In the genomic region with DNA sequence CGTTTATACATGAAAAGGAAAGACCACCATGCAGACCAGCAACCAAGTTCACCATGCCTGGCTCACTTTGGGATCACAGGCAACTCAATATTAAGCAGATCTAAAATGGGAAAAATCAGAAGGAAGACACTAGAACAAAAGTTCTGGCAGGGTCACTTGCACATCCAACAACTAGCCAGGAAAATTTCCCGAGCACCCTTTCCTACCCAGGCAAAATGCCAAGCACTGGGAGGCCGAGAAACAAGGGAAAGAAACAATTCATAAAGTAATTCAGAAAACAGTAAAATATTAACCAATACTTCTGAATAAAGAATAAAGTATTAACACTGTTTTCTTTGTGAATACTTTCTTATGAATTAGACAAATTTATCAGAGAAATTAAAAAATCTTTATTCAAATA, we compare ENCODE assay signal across 14 mouse cellular contexts.
A peak's percentile ranks its signal among the peaks of the same experiment; 100 is the strongest.
DNase-seq lines count a peak whose midpoint lies in the region; ATAC-seq and TF ChIP-seq lines count a peak whose summit lies in the region.
"Had no signal": no experiment of that assay in that cellular context is flagged by ENCODE, and none has a peak within 500 bp of the region (broad histone marks: within the 10 kb centered on the region; RNA-seq: fewer than 3 reads in every experiment).

No protein-coding gene starts in this region.

- WGBS in heart, embryonic 13.5 days, result 56% methylated on average over 3 of the region's 3 CpGs
- WGBS in lung, embryonic 14.5 days, result 45% methylated on average over 3 of the region's 3 CpGs
- 35% methylated on average over 3 of the region's 3 CpGs for WGBS in lung, postnatal 0 days

- DNase-seq in cerebellum, postnatal 10 days, result peak; percentile 55 to 58
- no peak for DNase-seq in cerebellum, adult 8-10 months
- DNase-seq in heart, postnatal 4 days, result no peak
- peak; percentile 68 for DNase-seq in lung, embryonic 14.5 days
- no peak for DNase-seq in lung, postnatal 0 days (ENCODE audit: low spot score)
- peak; percentile 58 to 62 for DNase-seq in kidney, postnatal 25 days
- no peak for DNase-seq in spleen, postnatal 14 days (ENCODE audit: low spot score in 2 of 2)
- DNase-seq: liver, embryonic 13.5 days; thymus, postnatal 14 days had no signal

- H3K27ac ChIP-seq in heart, embryonic 13.5 days (replicated peaks), result 0 out of 2 replicates have a peak overlapping the region, but pooled peaks have one; percentile 74
- H3K27ac ChIP-seq in lung, embryonic 14.5 days (ENCODE audit: low read depth), result no peak overlapping the region
- no peak overlapping the region for H3K27ac ChIP-seq in lung, postnatal 0 days (ENCODE audit: low read length)
- H3K27ac ChIP-seq: hindbrain, embryonic 10.5 days; liver, embryonic 13.5 days; stomach, postnatal 0 days had no signal

- no peak overlapping the region for H3K4me3 ChIP-seq in heart, embryonic 13.5 days
- no peak overlapping the region for H3K4me3 ChIP-seq in lung, embryonic 14.5 days (ENCODE audit: low read depth, low read length)
- no peak overlapping the region for H3K4me3 ChIP-seq in lung, postnatal 0 days (ENCODE audit: low read depth, low read length)
- H3K4me3 ChIP-seq: hindbrain, embryonic 10.5 days; liver, embryonic 13.5 days had no signal

- H3K4me2 ChIP-seq in heart, embryonic 13.5 days, result no peak overlapping the region
- no peak overlapping the region for H3K4me2 ChIP-seq in lung, embryonic 14.5 days
- no peak overlapping the region for H3K4me2 ChIP-seq in lung, postnatal 0 days (replicated peaks; ENCODE audit: low read depth, low read length)
- H3K4me2 ChIP-seq: liver, embryonic 13.5 days had no signal

- no peak for ATAC-seq in heart, embryonic 13.5 days (ENCODE audit: extremely low read depth, insufficient number of reproducible peaks, low FRiP score, low TSS enrichment)
- no peak for ATAC-seq in lung, embryonic 14.5 days (ENCODE audit: insufficient read depth)
- ATAC-seq in lung, postnatal 0 days, result no peak
- ATAC-seq: inflammation-experienced regulatory T-cells, adult 6 months had no signal

- H3K9me3 ChIP-seq in heart, embryonic 13.5 days, result no peaks in the 10 kb centered on the region
- H3K9me3 ChIP-seq in lung, embryonic 14.5 days (ENCODE audit: low read depth, low read length), result no peaks in the 10 kb centered on the region
- H3K9me3 ChIP-seq in lung, postnatal 0 days (ENCODE audit: low read length), result no peaks in the 10 kb centered on the region
- H3K9me3 ChIP-seq: hindbrain, embryonic 10.5 days; liver, embryonic 13.5 days had no signal

- TF ChIP-seq EP300 in lung, postnatal 0 days (IDR thresholded peaks at IDR 0.05), result no peak

- H3K36me3 ChIP-seq in heart, embryonic 13.5 days, result peaks cover 10% of the 10 kb centered on the region; the same call in 1 of the 2 replicates
- H3K36me3 ChIP-seq in lung, embryonic 14.5 days (ENCODE audit: insufficient read depth), result 0 out of 2 replicates have a peak, but pooled peaks cover 2% of the 10 kb centered on the region
- no peaks in the 10 kb centered on the region for H3K36me3 ChIP-seq in lung, postnatal 0 days (ENCODE audit: insufficient read depth, low read length)
- H3K36me3 ChIP-seq: hindbrain, embryonic 10.5 days; liver, embryonic 13.5 days had no signal

- TF ChIP-seq CTCF in lung, embryonic 14.5 days (IDR thresholded peaks at IDR 0.05; ENCODE audit: low read depth), result no peak
- no peak for TF ChIP-seq CTCF in lung, postnatal 0 days (IDR thresholded peaks at IDR 0.05)

- no peak overlapping the region for H3K9ac ChIP-seq in heart, embryonic 13.5 days
- no peak overlapping the region for H3K9ac ChIP-seq in lung, embryonic 14.5 days
- H3K9ac ChIP-seq in lung, postnatal 0 days (replicated peaks; ENCODE audit: low read depth), result no peak overlapping the region
- H3K9ac ChIP-seq: liver, embryonic 13.5 days had no signal

- no peaks in the 10 kb centered on the region for H3K27me3 ChIP-seq in heart, embryonic 13.5 days (replicated peaks)
- H3K27me3 ChIP-seq in lung, embryonic 14.5 days (ENCODE audit: insufficient read depth, low read length), result no peaks in the 10 kb centered on the region
- no peaks in the 10 kb centered on the region for H3K27me3 ChIP-seq in lung, postnatal 0 days (replicated peaks; ENCODE audit: insufficient read depth, low read length)
- H3K27me3 ChIP-seq: CH12.LX; liver, embryonic 13.5 days had no signal

- peaks cover 34% of the 10 kb centered on the region for H3K4me1 ChIP-seq in heart, embryonic 13.5 days
- no peaks in the 10 kb centered on the region for H3K4me1 ChIP-seq in lung, embryonic 14.5 days (ENCODE audit: insufficient read depth)
- peaks cover 5% of the 10 kb centered on the region; the same call in 1 of the 2 replicates for H3K4me1 ChIP-seq in lung, postnatal 0 days (ENCODE audit: insufficient read depth, low read depth, low read length)

Comparison
In these comparisons a context has a peak if more than half of its experiments do, and no peak if none do; other contexts are left out.
1. DNase-seq: peak in cerebellum, postnatal 10 days (2 of 2), lung, embryonic 14.5 days (single experiment) and kidney, postnatal 25 days (2 of 2); none in cerebellum, adult 8-10 months (single experiment), heart, postnatal 4 days (single experiment), lung, postnatal 0 days (single experiment) and spleen, postnatal 14 days (0 of 2).